Mouse (Mus musculus): Measurements from ENCODE around the gene Cyb5d2. TPM values are rescaled to one million over a fixed set of nuclear protein-coding genes. Genes with fewer than 3 reads are reported as not detected.
"Not testable (repeated sequence)": the region's sequence is repeated elsewhere in the genome, so short reads cannot be mapped to it uniquely, and the experiment has no call there.

Cyb5d2 gene
- total and polyA plus RNA-seq, 3 experiments: 2.4 to 3.9 (median 3.9) TPM

DNA sequence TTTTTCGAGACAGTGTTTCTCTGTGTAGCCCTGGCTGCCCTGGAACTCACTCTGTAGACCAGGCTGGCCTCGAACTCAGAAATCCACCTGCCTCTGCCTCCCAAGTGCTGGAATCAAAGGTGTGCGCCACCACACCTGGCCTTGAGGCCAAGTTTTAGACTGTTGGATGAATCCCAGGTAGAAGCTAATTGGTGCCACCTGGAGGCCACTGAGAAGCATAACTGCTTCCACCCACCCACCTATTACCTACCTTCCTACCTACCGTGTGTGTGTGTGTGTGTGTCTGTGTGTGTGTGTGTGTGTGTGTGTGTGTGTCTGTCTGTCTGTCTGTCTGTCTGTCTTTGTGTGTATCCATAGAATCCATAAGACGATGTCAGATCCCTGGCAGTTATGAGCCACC is 58.4 kb downstream of the Cyb5d2 start:
- DNase-seq (ENCODE audit: extremely low read depth); dilution Hi-C loops (cut with MboI; ENCODE audit: extremely low pct_ligation_motif_present, extremely low pct_unique_long_range_greater_than_20kb, low sequenced_read_pairs); H3K4me3 ChIP-seq (replicated peaks in 1 of 3; ENCODE audit: low read depth in 2 of 3, low read length in 2 of 3, poor library complexity in 1 of 3); in situ Hi-C loops (cut with MboI; ENCODE audit: low pct_ligation_motif_present, low pct_unique_long_range_greater_than_20kb, low sequenced_read_pairs); H3K27me3 ChIP-seq (replicated peaks); H3K79me2 ChIP-seq (replicated peaks; ENCODE audit: control insufficient read depth, extremely low read depth, insufficient read depth, poor library complexity, severe bottlenecking); H3K4me2 ChIP-seq (ENCODE audit: insufficient read depth, low read depth, poor library complexity, severe bottlenecking); H3K9ac ChIP-seq (ENCODE audit: insufficient read depth, low read depth); H3K27ac ChIP-seq (ENCODE audit: insufficient read depth, low read depth); H3K9me3 ChIP-seq (replicated peaks; ENCODE audit: low read length): not testable (repeated sequence)
- peaks cover 55 to 81% of the 10 kb centered on the region in 2 experiments for H3K36me3 ChIP-seq (replicated peaks in 1 of 2; ENCODE audit: control insufficient read depth in 1 of 2, insufficient read depth in 1 of 2, low read length in 1 of 2)
- H3K4me1 ChIP-seq (ENCODE audit: control insufficient read depth in 1 of 2, insufficient read depth in 2 of 2): peaks cover 7 to 36% of the 10 kb centered on the region in 2 experiments
- peak; percentile 64 for TF ChIP-seq RAD21 (IDR thresholded peaks at IDR 0.05; ENCODE audit: low read depth, low read length)
- TF ChIP-seq SMC3 (IDR thresholded peaks at IDR 0.05; ENCODE audit: low read depth, low read length): peak; percentile 73
- peak; percentile 24 to 71; a peak in 2 of 4 replicates for TF ChIP-seq CTCF (conservative IDR thresholded peaks at IDR 0.05 in 1 of 2, IDR thresholded peaks at IDR 0.05 in 1 of 2; ENCODE audit: low read depth in 2 of 2, low read length in 2 of 2)

DNA sequence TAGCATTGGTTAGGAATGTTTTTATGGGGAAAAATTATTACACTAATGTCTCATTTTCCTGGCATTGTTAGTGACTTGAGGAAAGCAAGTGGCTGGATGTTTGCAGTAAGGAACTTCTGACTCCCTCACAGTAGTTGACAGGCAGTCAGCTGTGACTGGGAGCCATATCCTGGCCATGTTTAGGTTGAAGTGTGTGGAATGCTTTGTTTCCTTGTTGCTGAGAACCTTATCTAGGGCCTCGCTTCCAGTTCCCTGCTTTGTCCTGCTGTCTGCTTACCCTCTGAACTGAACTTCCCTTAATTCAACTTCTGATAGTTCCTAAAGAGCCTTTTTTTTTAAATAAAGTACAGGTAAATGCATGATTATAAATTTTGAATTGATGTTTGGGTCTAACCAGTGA is 59.6 kb downstream of the Cyb5d2 start:
- Histone ChIP-seq H3K4me3 (replicated peaks in 1 of 3; ENCODE audit: low read depth in 2 of 3, low read length in 2 of 3, poor library complexity in 1 of 3) (no peak overlapping the region), H3K9ac (ENCODE audit: insufficient read depth, low read depth) (no peak overlapping the region), H3K27me3 (replicated peaks) (no peaks in the 10 kb centered on the region), H3K4me2 (ENCODE audit: insufficient read depth, low read depth, poor library complexity, severe bottlenecking) (no peak overlapping the region), H3K9me3 (replicated peaks; ENCODE audit: low read length) (no peaks in the 10 kb centered on the region), H3K79me2 (replicated peaks; ENCODE audit: control insufficient read depth, extremely low read depth, insufficient read depth, poor library complexity, severe bottlenecking) (peaks cover 5% of the 10 kb centered on the region; the same call in 1 of the 2 replicates), H3K36me3 (replicated peaks in 1 of 2; ENCODE audit: control insufficient read depth in 1 of 2, insufficient read depth in 1 of 2, low read length in 1 of 2) (peaks cover 58 to 84% of the 10 kb centered on the region in 2 experiments), H3K4me1 (ENCODE audit: control insufficient read depth in 1 of 2, insufficient read depth in 2 of 2) (peaks cover 7 to 36% of the 10 kb centered on the region in 2 experiments), H3K27ac (ENCODE audit: insufficient read depth, low read depth) (no peak overlapping the region)
- no peak for DNase-seq (ENCODE audit: extremely low read depth)
- dilution Hi-C loops (cut with MboI; ENCODE audit: extremely low pct_ligation_motif_present, extremely low pct_unique_long_range_greater_than_20kb, low sequenced_read_pairs): no loop called here
- in situ Hi-C loops (cut with MboI; ENCODE audit: low pct_ligation_motif_present, low pct_unique_long_range_greater_than_20kb, low sequenced_read_pairs): no loop called here
- TF ChIP-seq RCOR1 (conservative IDR thresholded peaks at IDR 0.05; ENCODE audit: low read depth, low read length) (no peak), KAT2A (IDR thresholded peaks at IDR 0.05; ENCODE audit: insufficient replicate concordance, low read length) (no peak), MYC (IDR thresholded peaks at IDR 0.05; ENCODE audit: low read depth, low read length) (no peak), E2F4 (IDR thresholded peaks at IDR 0.05; ENCODE audit: insufficient replicate concordance, low read depth, low read length) (no peak), ZKSCAN1 (IDR thresholded peaks at IDR 0.05; ENCODE audit: borderline replicate concordance, low read depth, low read length) (no peak), SMC3 (IDR thresholded peaks at IDR 0.05; ENCODE audit: low read depth, low read length) (no peak), MEF2A (IDR thresholded peaks at IDR 0.05; ENCODE audit: borderline replicate concordance, low read depth, low read length) (no peak), CHD1 (IDR thresholded peaks at IDR 0.05; ENCODE audit: low read depth, low read length) (no peak), USF2 (conservative IDR thresholded peaks at IDR 0.05; ENCODE audit: low read depth, low read length) (no peak), CTCF (conservative IDR thresholded peaks at IDR 0.05 in 1 of 2, IDR thresholded peaks at IDR 0.05 in 1 of 2; ENCODE audit: low read depth in 2 of 2, low read length in 2 of 2) (no peak), EP300 (IDR thresholded peaks at IDR 0.05; ENCODE audit: low read length) (no peak), ZC3H11A (IDR thresholded peaks at IDR 0.05; ENCODE audit: low read depth, low read length) (no peak), NELFE (IDR thresholded peaks at IDR 0.05; ENCODE audit: low read depth, low read length) (no peak), USF1 (IDR thresholded peaks at IDR 0.05; ENCODE audit: low read depth, low read length) (no peak)
